Mouse (Mus musculus): ENCODE measurements around the gene Ado.

Gene Ado

GRCm38 (mm10) chr10:67535972-67536371 is 12.8 kb downstream of the Ado start:
- peak; percentile 82 for DNase-seq

- peak; percentile 27 for DNase-seq
These were observed 13.5 kb downstream of the Ado start, which contains the start of gene Egr2 for GRCm38 (mm10) chr10:67535256-67535655. Gene Egr2 (plus strand): TSS chr10:67535475.

- no peak for DNase-seq
These were observed 19.0 kb downstream of the Ado start for GRCm38 (mm10) chr10:67529769-67530168.

- DNase-seq: no peak
These were observed 22.3 kb downstream of the Ado start for GRCm38 (mm10) chr10:67526435-67526834.

DNA sequence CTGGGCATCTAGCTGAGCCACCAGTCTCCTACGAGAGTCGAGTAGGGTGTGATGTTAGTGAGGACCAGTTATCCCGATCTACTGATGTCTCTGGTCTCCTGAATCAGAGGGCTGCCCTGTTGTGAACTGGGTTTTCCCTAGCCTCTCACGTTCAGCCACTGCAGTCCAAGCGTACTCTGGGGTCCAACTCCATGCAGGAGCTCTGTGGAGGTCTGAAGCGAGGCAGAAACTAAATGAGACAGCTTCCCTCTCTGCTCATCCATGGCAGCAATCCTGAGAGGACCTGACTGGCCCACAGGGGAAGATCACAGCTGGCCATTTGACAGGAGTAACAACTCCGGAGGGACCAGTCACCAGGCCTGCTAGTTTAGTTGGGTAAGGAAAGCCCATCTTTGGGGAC is 24.1 kb downstream of the Ado start:
- no peak for DNase-seq

GRCm38 (mm10) chr10:67524130-67524529 is 24.6 kb downstream of the Ado start:
- DNase-seq: no peak

DNA sequence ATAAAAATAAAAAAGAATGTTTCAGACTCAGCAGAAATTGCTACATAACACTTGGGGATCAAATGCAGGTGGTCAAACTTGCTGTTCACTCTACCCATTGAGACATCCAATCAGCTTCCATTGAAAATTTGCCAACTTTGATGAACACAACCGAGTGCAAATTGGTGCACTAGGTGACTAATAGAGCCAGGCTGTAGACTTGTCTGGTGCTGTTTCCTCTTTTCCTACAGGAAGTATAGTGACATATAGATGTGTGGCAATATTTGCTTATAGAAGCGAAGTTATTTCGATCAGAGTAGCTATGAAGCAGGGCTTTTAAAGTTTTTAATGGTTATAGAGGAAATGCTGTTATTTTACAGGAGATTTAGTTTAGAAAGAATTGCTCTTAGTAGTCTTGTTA is 30.0 kb downstream of the Ado start:
- no peak for DNase-seq

- DNase-seq: no peak
These were observed 35.9 kb downstream of the Ado start for GRCm38 (mm10) chr10:67512871-67513270.

DNA sequence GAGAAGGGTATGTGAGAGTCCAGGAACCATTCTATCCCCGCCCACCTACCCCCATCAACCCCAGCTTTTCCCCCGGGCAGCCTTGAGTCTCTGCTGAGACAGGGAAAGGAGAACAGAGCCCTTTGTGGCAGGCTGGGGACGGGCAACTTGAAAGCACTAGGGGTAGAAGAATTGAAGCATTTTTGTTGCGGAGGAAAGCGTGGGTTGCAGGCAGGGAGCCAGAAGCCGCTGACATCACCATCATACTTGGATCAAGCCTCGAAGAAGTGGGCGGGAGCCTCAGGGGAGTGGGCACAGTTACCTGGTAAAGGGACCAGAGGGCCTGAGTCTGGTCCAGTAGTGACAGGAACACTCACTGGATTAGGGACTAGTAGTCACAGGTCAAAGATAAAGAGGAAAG is 36.5 kb downstream of the Ado start:
- no peak for DNase-seq

GRCm38 (mm10) chr10:67505248-67505647 is 43.5 kb downstream of the Ado start:
- no peak for DNase-seq

GRCm38 (mm10) chr10:67504046-67504445 is 44.7 kb downstream of the Ado start:
- no peak for DNase-seq

GRCm38 (mm10) chr10:67503320-67503995 is 45.3 kb downstream of the Ado start:
- DNase-seq: no peak

GRCm38 (mm10) chr10:67497951-67498350 is 50.8 kb downstream of the Ado start:
- no peak for DNase-seq

GRCm38 (mm10) chr10:67497144-67497892 is 51.4 kb downstream of the Ado start:
- DNase-seq: no peak

All from lung, postnatal 10 days (tissue).